In the genomic region with DNA sequence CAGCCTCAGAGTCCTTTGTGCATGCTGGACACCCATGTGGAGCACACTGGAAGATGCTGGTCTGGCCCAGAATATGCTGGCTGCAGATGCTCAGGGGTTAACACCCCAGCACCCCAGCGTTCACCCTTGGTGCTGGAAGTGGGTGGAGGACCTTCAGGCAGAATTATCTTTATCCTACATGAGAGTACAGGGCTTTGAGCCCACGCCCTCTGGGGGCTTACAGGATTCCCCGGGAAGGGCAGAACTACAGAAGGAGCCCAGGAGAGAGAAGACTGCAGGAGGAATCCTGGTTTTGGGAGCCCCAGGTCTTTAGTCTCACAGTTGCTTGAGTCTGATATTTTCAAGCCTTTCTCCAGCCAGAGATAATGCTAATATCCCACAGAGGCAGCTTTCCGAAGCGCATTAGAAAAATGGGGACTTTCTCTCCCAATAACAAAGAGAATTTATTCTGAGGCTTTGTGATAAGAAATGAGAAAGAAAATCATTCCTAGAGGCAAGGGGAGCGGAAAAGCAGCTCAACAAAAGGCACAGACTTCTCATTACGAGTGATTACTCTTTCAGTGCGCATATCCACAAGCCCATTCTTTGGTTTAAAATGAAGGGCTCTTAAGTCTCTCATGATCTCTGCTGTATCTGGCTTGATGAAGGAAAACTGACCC, we compare ENCODE assay signal across 16 mouse cellular contexts. TPM values are rescaled to one million over a fixed set of nuclear protein-coding genes. Genes with fewer than 3 reads are reported as not detected.
DNase-seq lines count a peak whose midpoint lies in the region; ATAC-seq lines count a peak whose summit lies in the region.
"Had no signal": no experiment of that assay in that cellular context is flagged by ENCODE, and none has a peak within 500 bp of the region (broad histone marks: within the 10 kb centered on the region; RNA-seq: fewer than 3 reads in every experiment).

No protein-coding gene starts in this region.

- no peak overlapping the region for H3K9ac ChIP-seq in hindbrain, embryonic 13.5 days
- H3K9ac ChIP-seq in hindbrain, embryonic 12.5 days: no peak overlapping the region
- peak overlapping the region; percentile 9; the same call in 1 of the 2 replicates for H3K9ac ChIP-seq in forebrain, embryonic 14.5 days (ENCODE audit: low read length)
- no peak overlapping the region for H3K9ac ChIP-seq in hindbrain, embryonic 15.5 days
- peak overlapping the region; percentile 20; the same call in 1 of the 2 replicates for H3K9ac ChIP-seq in midbrain, embryonic 14.5 days (replicated peaks; ENCODE audit: low read length)
- H3K9ac ChIP-seq: limb, embryonic 15.5 days; liver, postnatal 0 days had no signal

- intact Hi-C loops in heart, postnatal 25 days (cut with DNase I): no loop called here

- DNase-seq in forebrain, embryonic 14.5 days (ENCODE audit: low spot score): peak; percentile 33
- peak; percentile 65 for DNase-seq in midbrain, embryonic 14.5 days
- no peak for DNase-seq in ovary, adult 18-20 months (ENCODE audit: low spot score)
- DNase-seq in heart, postnatal 25 days (ENCODE audit: low spot score): no peak
- DNase-seq: cerebellum, adult 9-10 months; gastrocnemius, postnatal 36 days; kidney, adult 18-20 months; kidney, postnatal 10 days; liver, postnatal 0 days; right cerebral cortex, postnatal 4 days had no signal

- H3K4me3 ChIP-seq in hindbrain, embryonic 13.5 days: no peak overlapping the region
- H3K4me3 ChIP-seq in hindbrain, embryonic 12.5 days: no peak overlapping the region
- no peak overlapping the region for H3K4me3 ChIP-seq in forebrain, embryonic 14.5 days (ENCODE audit: low read depth, low read length)
- no peak overlapping the region for H3K4me3 ChIP-seq in hindbrain, embryonic 15.5 days
- H3K4me3 ChIP-seq in midbrain, embryonic 14.5 days (replicated peaks; ENCODE audit: low read depth, low read length): no peak overlapping the region
- H3K4me3 ChIP-seq: erythroblast, embryonic 14.5 days; heart, embryonic 10.5 days; limb, embryonic 15.5 days had no signal

- WGBS in hindbrain, embryonic 13.5 days: 32% methylated on average over 8 of the region's 8 CpGs
- WGBS in hindbrain, embryonic 12.5 days: 38% methylated on average over 8 of the region's 8 CpGs
- WGBS in forebrain, embryonic 14.5 days: 13% methylated on average over 8 of the region's 8 CpGs
- WGBS in hindbrain, embryonic 15.5 days: 38% methylated on average over 8 of the region's 8 CpGs
- 17% methylated on average over 8 of the region's 8 CpGs for whole genome bisulfite sequencing in midbrain, embryonic 14.5 days

- H3K27ac ChIP-seq in hindbrain, embryonic 13.5 days: peak overlapping the region; percentile 36; the same call in 1 of the 2 replicates
- no peak overlapping the region for H3K27ac ChIP-seq in hindbrain, embryonic 12.5 days
- H3K27ac ChIP-seq in forebrain, embryonic 14.5 days (ENCODE audit: low read depth, low read length): no peak overlapping the region
- peak overlapping the region; percentile 53 for H3K27ac ChIP-seq in hindbrain, embryonic 15.5 days (replicated peaks)
- peak overlapping the region; percentile 63 for H3K27ac ChIP-seq in midbrain, embryonic 14.5 days (replicated peaks; ENCODE audit: low read depth, low read length)
- H3K27ac ChIP-seq: heart, embryonic 10.5 days; limb, embryonic 15.5 days had no signal

- no peaks in the 10 kb centered on the region for H3K36me3 ChIP-seq in hindbrain, embryonic 13.5 days
- no peaks in the 10 kb centered on the region for H3K36me3 ChIP-seq in hindbrain, embryonic 12.5 days
- H3K36me3 ChIP-seq in forebrain, embryonic 14.5 days (ENCODE audit: control insufficient read depth, insufficient read depth, low read length): no peaks in the 10 kb centered on the region
- no peaks in the 10 kb centered on the region for H3K36me3 ChIP-seq in hindbrain, embryonic 15.5 days
- no peaks in the 10 kb centered on the region for H3K36me3 ChIP-seq in midbrain, embryonic 14.5 days (ENCODE audit: control insufficient read depth, insufficient read depth, low read length)
- H3K36me3 ChIP-seq: heart, embryonic 10.5 days; limb, embryonic 15.5 days had no signal

- no peak for ATAC-seq in hindbrain, embryonic 13.5 days (ENCODE audit: low FRiP score)
- no peak for ATAC-seq in hindbrain, embryonic 12.5 days (ENCODE audit: low FRiP score)
- no peak for ATAC-seq in forebrain, embryonic 14.5 days
- ATAC-seq in hindbrain, embryonic 15.5 days (ENCODE audit: low FRiP score, low read depth): no peak; the same call in 1 of the 2 replicates
- ATAC-seq in midbrain, embryonic 14.5 days (ENCODE audit: low FRiP score, low TSS enrichment): no peak; the same call in 1 of the 2 replicates
- ATAC-seq: liver, postnatal 0 days had no signal

- peaks cover 16% of the 10 kb centered on the region for H3K27me3 ChIP-seq in hindbrain, embryonic 13.5 days
- H3K27me3 ChIP-seq in hindbrain, embryonic 12.5 days: peaks cover 5% of the 10 kb centered on the region
- H3K27me3 ChIP-seq in forebrain, embryonic 14.5 days (replicated peaks; ENCODE audit: control insufficient read depth, insufficient read depth, low read length): no peaks in the 10 kb centered on the region
- no peaks in the 10 kb centered on the region for H3K27me3 ChIP-seq in hindbrain, embryonic 15.5 days
- H3K27me3 ChIP-seq in midbrain, embryonic 14.5 days (ENCODE audit: control insufficient read depth, insufficient read depth, low read length): no peaks in the 10 kb centered on the region

- H3K9me3 ChIP-seq in hindbrain, embryonic 13.5 days: no peaks in the 10 kb centered on the region
- H3K9me3 ChIP-seq in hindbrain, embryonic 12.5 days (replicated peaks): no peaks in the 10 kb centered on the region
- H3K9me3 ChIP-seq in forebrain, embryonic 14.5 days (replicated peaks; ENCODE audit: control insufficient read depth, low read length): no peaks in the 10 kb centered on the region
- no peaks in the 10 kb centered on the region for H3K9me3 ChIP-seq in hindbrain, embryonic 15.5 days
- no peaks in the 10 kb centered on the region for H3K9me3 ChIP-seq in midbrain, embryonic 14.5 days (ENCODE audit: control insufficient read depth, low read length)
- H3K9me3 ChIP-seq: heart, embryonic 10.5 days; limb, embryonic 15.5 days had no signal

- peaks cover 24% of the 10 kb centered on the region for H3K4me1 ChIP-seq in hindbrain, embryonic 13.5 days (replicated peaks)
- H3K4me1 ChIP-seq in hindbrain, embryonic 12.5 days: peaks cover 12% of the 10 kb centered on the region
- peaks cover 5% of the 10 kb centered on the region; the same call in 1 of the 2 replicates for H3K4me1 ChIP-seq in forebrain, embryonic 14.5 days (ENCODE audit: control insufficient read depth, insufficient read depth, low read length)
- H3K4me1 ChIP-seq in hindbrain, embryonic 15.5 days (replicated peaks): peaks cover 10% of the 10 kb centered on the region
- H3K4me1 ChIP-seq in midbrain, embryonic 14.5 days (ENCODE audit: control insufficient read depth, insufficient read depth, low read length): peaks cover 15% of the 10 kb centered on the region; the same call in 1 of the 2 replicates

- peak overlapping the region; percentile 9; the same call in 1 of the 2 replicates for H3K4me2 ChIP-seq in hindbrain, embryonic 13.5 days
- H3K4me2 ChIP-seq in hindbrain, embryonic 12.5 days (replicated peaks): no peak overlapping the region
- H3K4me2 ChIP-seq in forebrain, embryonic 14.5 days (ENCODE audit: low read length): no peak overlapping the region
- no peak overlapping the region for H3K4me2 ChIP-seq in hindbrain, embryonic 15.5 days
- no peak overlapping the region; the same call in 1 of the 2 replicates for H3K4me2 ChIP-seq in midbrain, embryonic 14.5 days (ENCODE audit: low read length)
- H3K4me2 ChIP-seq: limb, embryonic 15.5 days had no signal

RNA-seq across cellular contexts. Expression of gene Hps1, which starts 5.9 kb away (rescaled TPM):
- 11.4 and 12.2 TPM in 2 replicates for polyA plus RNA-seq in hindbrain, embryonic 13.5 days (2015; fragmentation: Nextera tagmentation; extraction: Ambion mirVana)
- 16.6 and 16.9 TPM in 2 replicates for polyA plus RNA-seq in hindbrain, embryonic 12.5 days (2016; fragmentation: Nextera tagmentation; extraction: Ambion mirVana)
- polyA plus RNA-seq in forebrain, embryonic 14.5 days (2014; fragmentation: Nextera tagmentation; extraction: Ambion mirVana): 8.1 and 11.0 TPM in 2 replicates
- polyA plus RNA-seq in hindbrain, embryonic 15.5 days (2015; fragmentation: Nextera tagmentation; extraction: Ambion mirVana): 11.1 and 11.4 TPM in 2 replicates
- polyA plus RNA-seq in midbrain, embryonic 14.5 days (2014; fragmentation: Nextera tagmentation; extraction: Ambion mirVana): 9.4 and 11.3 TPM in 2 replicates
- total RNA-seq in heart, postnatal 25 days (2021): 1 to 10 TPM; 1.8 to 2.2 TPM

RNA-seq across cellular contexts. Expression of gene Pyroxd2, which starts 33.1 kb away (rescaled TPM):
- 1.7 and 2.2 TPM in 2 replicates for polyA plus RNA-seq in hindbrain, embryonic 13.5 days (2015; fragmentation: Nextera tagmentation; extraction: Ambion mirVana)
- polyA plus RNA-seq in hindbrain, embryonic 12.5 days (2016; fragmentation: Nextera tagmentation; extraction: Ambion mirVana): 1.2 and 1.7 TPM in 2 replicates
- 1.3 and 1.7 TPM in 2 replicates for polyA plus RNA-seq in forebrain, embryonic 14.5 days (2014; fragmentation: Nextera tagmentation; extraction: Ambion mirVana)
- polyA plus RNA-seq in hindbrain, embryonic 15.5 days (2015; fragmentation: Nextera tagmentation; extraction: Ambion mirVana): 2.2 and 2.3 TPM in 2 replicates
- polyA plus RNA-seq in midbrain, embryonic 14.5 days (2014; fragmentation: Nextera tagmentation; extraction: Ambion mirVana): 0.89 and 1.5 TPM in 2 replicates
- 1 to 10 TPM; 3.5 to 4.4 TPM for total RNA-seq in heart, postnatal 25 days (2021)

Comparison
In these comparisons a context has a peak if more than half of its experiments do, and no peak if none do; other contexts are left out.
1. H3K27ac ChIP-seq: peak in hindbrain, embryonic 13.5 days (single experiment), hindbrain, embryonic 15.5 days (single experiment) and midbrain, embryonic 14.5 days (single experiment); none in hindbrain, embryonic 12.5 days (single experiment) and forebrain, embryonic 14.5 days (single experiment).
2. H3K9ac ChIP-seq: peak in forebrain, embryonic 14.5 days (single experiment) and midbrain, embryonic 14.5 days (single experiment); none in hindbrain, embryonic 13.5 days (single experiment), hindbrain, embryonic 12.5 days (single experiment) and hindbrain, embryonic 15.5 days (single experiment).
3. DNase-seq: peak in forebrain, embryonic 14.5 days (single experiment) and midbrain, embryonic 14.5 days (single experiment); none in ovary, adult 18-20 months (single experiment) and heart, postnatal 25 days (single experiment).